Mouse (Mus musculus): Measurements from ENCODE around the gene Limk1. TPM values are rescaled to one million over a fixed set of nuclear protein-coding genes. Genes with fewer than 3 reads are reported as not detected.
"Not testable (repeated sequence)": the region's sequence is repeated elsewhere in the genome, so short reads cannot be mapped to it uniquely, and the experiment has no call there.

Gene Limk1
- polyA plus RNA-seq, 1 experiment from 2014 or later, result 13.8 TPM

DNA sequence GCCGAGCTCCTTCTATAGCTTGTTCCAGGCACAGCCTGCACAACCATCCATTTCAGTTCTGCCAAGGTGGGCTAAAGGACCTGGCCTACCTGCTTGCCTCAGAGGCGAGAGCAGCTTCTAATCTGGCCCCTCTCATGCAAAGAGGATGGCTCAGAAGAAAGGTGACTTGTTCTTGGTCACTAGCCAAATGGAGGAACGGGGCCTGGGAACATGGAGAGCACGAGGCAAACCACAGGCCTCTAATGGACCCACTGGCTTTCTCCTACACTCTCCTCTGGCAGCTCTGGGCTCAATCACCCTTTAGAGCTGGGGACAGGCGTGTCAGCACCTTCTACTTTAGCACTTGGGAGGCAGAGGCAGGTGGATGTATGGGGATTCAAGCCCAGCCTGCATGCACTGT is 13.4 kb downstream of the Limk1 start:
- H3K9me3 ChIP-seq (replicated peaks), result no peaks in the 10 kb centered on the region
- WGBS, result 65% methylated on average over 5 of the region's 5 CpGs

DNA sequence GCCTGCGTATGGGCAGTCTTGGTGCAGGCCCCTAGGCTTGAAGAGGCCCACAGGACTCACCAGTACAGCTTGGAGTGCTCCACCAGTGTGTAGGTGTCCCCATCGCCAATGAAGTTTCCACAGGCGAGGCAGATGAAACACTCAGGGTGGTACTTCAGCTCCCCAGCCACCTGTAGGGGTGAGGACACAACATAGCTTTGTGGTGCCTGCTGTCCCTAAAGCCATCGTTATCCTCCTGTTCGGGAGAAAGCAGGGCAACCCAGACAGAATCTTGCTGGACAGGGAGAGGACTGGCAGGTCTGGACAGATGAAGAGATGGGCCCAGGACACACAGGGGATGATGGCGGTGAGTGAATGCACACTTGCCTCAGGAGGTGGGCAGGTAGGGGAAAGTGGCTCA is 15.8 kb downstream of the Limk1 start:
- Histone ChIP-seq H3K4me2 (no peak overlapping the region), H3K36me3 (ENCODE audit: poor library complexity, severe bottlenecking) (peaks cover 47% of the 10 kb centered on the region), H3K27me3 (no peaks in the 10 kb centered on the region), H3K4me1 (peaks cover 33% of the 10 kb centered on the region), H3K9ac (no peak overlapping the region), H3K9me3 (replicated peaks) (no peaks in the 10 kb centered on the region), H3K4me3 (no peak overlapping the region), H3K27ac (no peak overlapping the region)
- ATAC-seq, result no peak
- 88% methylated on average over 6 of the region's 6 CpGs for WGBS

More for the DNA sequence above, 13.4 kb downstream of the Limk1 start:
- no peaks in the 10 kb centered on the region for H3K27me3 ChIP-seq
- no peak overlapping the region for H3K27ac ChIP-seq
- H3K4me1 ChIP-seq, result peaks cover 33% of the 10 kb centered on the region
- H3K4me3 ChIP-seq, result no peak overlapping the region
- H3K9ac ChIP-seq, result peak overlapping the region; percentile 61; the same call in 1 of the 2 replicates
- ATAC-seq, result no peak
- peaks cover 36% of the 10 kb centered on the region for H3K36me3 ChIP-seq (ENCODE audit: poor library complexity, severe bottlenecking)
- no peak overlapping the region for H3K4me2 ChIP-seq

DNA sequence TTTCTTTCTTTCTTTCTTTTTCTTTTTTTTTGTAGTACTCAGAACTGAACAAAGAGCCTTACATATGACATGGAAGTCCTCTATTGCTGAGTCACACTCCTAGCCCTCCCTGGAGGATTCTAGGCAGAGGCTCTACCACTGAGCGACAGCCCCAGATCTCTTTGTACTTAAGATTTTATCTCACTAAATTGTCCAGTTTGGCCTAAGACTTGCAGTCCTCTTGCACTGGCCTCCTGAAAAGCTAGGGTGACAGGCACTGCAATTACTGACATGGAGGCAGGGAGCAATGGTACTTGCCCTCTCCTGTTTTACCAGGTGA is 16.2 kb downstream of the Limk1 start:
- 91% methylated on average over 1 of the region's 1 CpGs for WGBS
- peak overlapping the region; percentile 66 for H3K27ac ChIP-seq
- no peak for ATAC-seq
- peaks cover 49% of the 10 kb centered on the region for H3K36me3 ChIP-seq (ENCODE audit: poor library complexity, severe bottlenecking)
- H3K4me1 ChIP-seq, result peaks cover 30% of the 10 kb centered on the region
- no peaks in the 10 kb centered on the region for H3K27me3 ChIP-seq
- H3K4me3 ChIP-seq, result no peak overlapping the region
- H3K4me2 ChIP-seq, result no peak overlapping the region
- H3K9me3 ChIP-seq (replicated peaks), result no peaks in the 10 kb centered on the region
- no peak overlapping the region for H3K9ac ChIP-seq

DNA sequence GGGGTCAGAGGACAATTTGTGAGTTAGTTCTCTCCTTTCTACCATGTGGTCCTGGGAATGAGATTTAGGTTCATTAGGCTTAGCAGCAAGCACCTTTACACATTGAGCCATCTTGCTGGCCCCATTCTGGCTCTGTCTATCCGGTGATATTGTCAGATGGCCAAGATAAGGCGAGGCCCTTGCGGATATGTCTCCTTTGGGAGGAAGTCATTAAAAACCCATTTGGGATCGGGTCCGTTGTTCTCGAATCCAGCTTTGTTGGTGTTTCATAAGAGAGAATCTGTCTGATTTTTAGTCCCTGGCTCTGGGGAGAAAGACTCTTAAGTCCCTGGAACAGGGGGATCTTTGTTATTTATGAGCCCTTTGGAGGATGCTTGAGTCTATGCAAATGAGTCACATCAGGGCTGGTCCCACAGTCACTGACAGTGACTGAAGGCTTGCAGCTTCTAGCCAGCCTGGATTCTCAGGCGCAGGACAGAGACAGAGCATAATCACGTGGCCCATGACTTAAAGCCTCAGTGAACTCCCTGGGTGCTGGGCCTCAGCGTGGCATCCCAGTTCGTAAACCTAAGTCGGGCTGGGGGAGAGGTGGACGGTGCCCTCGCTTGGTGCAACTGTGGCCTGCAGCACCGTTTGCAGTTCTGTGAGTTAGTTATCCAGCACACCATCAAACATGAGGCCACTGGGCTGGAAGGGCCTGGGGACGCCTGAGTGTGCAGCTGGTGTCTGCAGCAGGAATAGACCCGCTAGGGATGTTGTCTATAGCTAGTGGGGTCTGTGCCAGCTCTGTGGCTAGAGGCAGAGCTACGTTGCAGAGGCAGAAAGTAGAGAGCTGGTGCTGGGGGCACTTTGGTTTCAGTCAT is 16.8 kb downstream of the Limk1 start:
- H3K9ac ChIP-seq, result no peak overlapping the region
- peak overlapping the region; percentile 66 for H3K27ac ChIP-seq
- peaks cover 55% of the 10 kb centered on the region for H3K36me3 ChIP-seq (ENCODE audit: poor library complexity, severe bottlenecking)
- peaks cover 24% of the 10 kb centered on the region for H3K4me1 ChIP-seq
- no peak overlapping the region for H3K4me3 ChIP-seq
- 64% methylated on average over 17 of the region's 17 CpGs for WGBS
- H3K4me2 ChIP-seq, result no peak overlapping the region
- ATAC-seq, result no peak
- H3K27me3 ChIP-seq, result no peaks in the 10 kb centered on the region
- no peaks in the 10 kb centered on the region for H3K9me3 ChIP-seq (replicated peaks)

DNA sequence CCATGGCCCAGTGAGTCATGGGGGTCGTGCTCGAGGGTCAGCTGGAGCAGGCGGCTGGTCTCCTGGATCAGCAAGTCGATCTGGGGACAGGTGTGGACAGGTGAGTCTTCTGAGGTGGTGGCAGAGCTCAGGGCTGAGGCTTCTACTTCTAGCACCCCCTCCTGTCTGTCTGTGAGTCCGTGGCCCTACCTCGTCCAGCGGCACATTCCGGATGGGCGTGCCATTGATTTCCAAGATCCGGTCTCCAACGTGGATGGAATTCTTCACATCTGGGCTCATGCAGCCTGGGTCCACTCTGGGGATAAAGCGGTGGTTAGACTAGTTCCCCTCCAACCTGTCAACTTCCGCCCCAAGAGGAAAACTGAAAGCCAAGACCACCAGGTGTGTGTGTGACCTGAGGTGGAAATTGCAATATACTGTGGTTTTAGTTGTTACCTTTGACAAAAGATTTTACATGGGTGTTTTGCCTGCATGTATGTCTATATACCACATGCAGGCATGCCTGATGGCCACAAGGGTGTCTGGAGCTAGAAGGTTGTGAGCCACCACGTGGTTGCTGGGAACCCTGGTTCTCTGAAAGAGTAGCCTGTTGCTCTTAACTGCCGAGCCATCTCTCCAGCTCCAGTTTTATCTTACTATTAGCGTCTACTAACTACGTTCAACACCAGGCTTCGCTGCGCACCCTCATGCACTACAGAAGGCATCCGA is 19.2 kb downstream of the Limk1 start:
- Histone ChIP-seq H3K27me3 (no peaks in the 10 kb centered on the region), H3K9me3 (replicated peaks) (no peaks in the 10 kb centered on the region), H3K4me3 (no peak overlapping the region), H3K4me1 (0 out of 2 replicates have a peak, but pooled peaks cover 6% of the 10 kb centered on the region), H3K9ac (no peak overlapping the region), H3K36me3 (ENCODE audit: poor library complexity, severe bottlenecking) (peaks cover 78% of the 10 kb centered on the region), H3K27ac (no peak overlapping the region), H3K4me2 (no peak overlapping the region)
- 79% methylated on average over 20 of the region's 20 CpGs for WGBS
- no peak for ATAC-seq

DNA sequence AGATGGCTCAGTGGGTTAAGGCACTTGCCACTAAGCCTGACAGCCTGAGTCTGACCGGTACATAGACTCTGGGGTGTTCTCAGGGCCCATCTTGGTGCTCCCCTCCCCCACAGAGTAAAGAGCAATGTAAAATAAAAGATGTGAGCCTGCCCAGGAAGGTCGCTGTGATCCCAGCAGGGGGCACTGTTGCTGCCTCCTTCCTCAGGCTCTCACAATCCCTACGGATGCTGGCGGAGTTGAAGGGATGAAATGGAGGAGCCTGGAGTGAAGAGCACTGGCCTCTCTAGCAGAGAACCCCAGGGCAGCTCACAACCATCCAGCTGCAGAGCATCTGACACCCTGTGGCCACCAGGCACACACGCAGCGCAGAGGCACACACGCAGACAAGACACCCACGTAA is 19.9 kb downstream of the Limk1 start:
- Histone ChIP-seq H3K36me3 (ENCODE audit: poor library complexity, severe bottlenecking) (peaks cover 85% of the 10 kb centered on the region), H3K9ac (no peak overlapping the region), H3K4me2 (no peak overlapping the region), H3K4me1 (0 out of 2 replicates have a peak, but pooled peaks cover 6% of the 10 kb centered on the region), H3K9me3 (replicated peaks) (no peaks in the 10 kb centered on the region), H3K4me3 (no peak overlapping the region), H3K27me3 (no peaks in the 10 kb centered on the region), H3K27ac (no peak overlapping the region)
- peak; percentile 51 for ATAC-seq
- 28% methylated on average over 8 of the region's 8 CpGs for WGBS

DNA sequence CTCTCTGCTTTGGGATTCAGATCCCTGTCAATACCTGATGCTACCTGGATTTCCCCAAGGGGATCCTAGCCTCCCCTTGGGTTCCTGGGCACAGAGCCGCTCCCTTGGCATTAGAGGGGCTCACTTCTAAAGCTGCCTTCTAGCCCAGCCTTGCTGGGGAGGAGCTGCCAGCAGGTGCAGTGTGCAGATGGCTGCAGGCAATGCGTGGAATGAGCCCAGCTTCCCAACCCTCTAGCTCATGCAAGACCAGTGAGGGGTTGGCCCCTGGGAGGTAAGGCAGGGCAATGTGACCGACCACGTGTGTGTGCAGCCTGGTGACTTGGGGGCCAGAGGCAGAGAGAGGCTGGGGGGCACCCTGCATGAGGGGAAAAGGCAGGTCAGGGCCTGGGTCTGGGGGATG is 31.7 kb downstream of the Limk1 start:
- H3K9ac ChIP-seq, result no peak overlapping the region
- peaks cover 55% of the 10 kb centered on the region for H3K36me3 ChIP-seq (ENCODE audit: poor library complexity, severe bottlenecking)

DNA sequence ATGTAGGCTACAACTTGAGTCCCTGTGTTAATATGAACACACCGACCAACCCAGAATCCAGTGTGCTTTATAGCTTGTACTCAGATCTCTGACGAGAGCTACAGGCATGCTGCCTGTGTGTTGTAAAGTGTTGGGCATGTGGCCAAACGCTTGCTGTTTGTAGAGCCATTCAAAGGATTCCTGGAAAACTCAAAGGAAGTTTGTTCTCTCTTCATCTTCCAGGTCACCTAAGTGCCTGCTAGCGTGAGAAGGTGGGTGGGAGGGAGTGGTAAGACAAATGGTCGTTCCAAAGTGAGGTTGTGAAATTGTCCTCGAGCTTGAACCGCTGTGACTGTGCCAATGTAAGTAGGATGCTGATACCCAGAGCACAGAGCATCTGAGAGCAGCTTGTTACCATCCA is 36.4 kb downstream of the Limk1 start:
- peaks cover 9% of the 10 kb centered on the region for H3K36me3 ChIP-seq (ENCODE audit: poor library complexity, severe bottlenecking)
- H3K9me3 ChIP-seq (replicated peaks), result 0 out of 2 replicates have a peak, but pooled peaks cover 2% of the 10 kb centered on the region
- 0 out of 2 replicates have a peak overlapping the region, but pooled peaks have one; percentile 27 for H3K9ac ChIP-seq
- no peaks in the 10 kb centered on the region for H3K27me3 ChIP-seq
- H3K4me3 ChIP-seq, result no peak overlapping the region
- peaks cover 8% of the 10 kb centered on the region for H3K4me1 ChIP-seq
- H3K4me2 ChIP-seq, result no peak overlapping the region
- H3K27ac ChIP-seq, result peak overlapping the region; percentile 48; the same call in 1 of the 2 replicates
- WGBS, result 52% methylated on average over 7 of the region's 7 CpGs
- ATAC-seq, result no peak

More for the DNA sequence above, 31.7 kb downstream of the Limk1 start:
- H3K9me3 ChIP-seq (replicated peaks), result no peaks in the 10 kb centered on the region
- H3K4me1 ChIP-seq, result peaks cover 6% of the 10 kb centered on the region
- no peak for ATAC-seq
- H3K27ac ChIP-seq, result no peak overlapping the region
- H3K27me3 ChIP-seq, result no peaks in the 10 kb centered on the region
- no peak overlapping the region for H3K4me3 ChIP-seq
- WGBS, result 83% methylated on average over 4 of the region's 4 CpGs
- no peak overlapping the region for H3K4me2 ChIP-seq

DNA sequence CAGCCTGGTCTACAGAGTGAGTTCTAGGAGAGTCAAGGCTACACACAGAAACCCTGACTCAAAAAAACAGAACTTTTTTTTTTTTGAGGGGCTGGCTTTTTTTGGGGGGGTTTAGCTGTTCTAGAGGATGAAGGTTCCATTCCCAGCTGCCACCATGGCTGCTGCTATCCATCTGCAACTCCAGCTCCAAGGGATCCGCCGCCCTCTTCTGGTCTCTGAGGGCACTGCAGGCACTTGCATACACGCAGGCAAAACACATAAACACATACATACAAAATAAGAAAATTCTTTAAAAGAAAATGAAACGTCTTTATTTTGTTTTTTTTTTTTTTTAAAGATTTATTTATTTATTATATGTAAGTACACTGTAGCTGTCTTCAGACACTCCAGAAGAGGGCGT is 37.5 kb downstream of the Limk1 start:
- peaks cover 8% of the 10 kb centered on the region for H3K4me1 ChIP-seq
- no peak overlapping the region for H3K27ac ChIP-seq
- 0 out of 2 replicates have a peak, but pooled peaks cover 6% of the 10 kb centered on the region for H3K9me3 ChIP-seq (replicated peaks)
- no peak overlapping the region for H3K4me3 ChIP-seq
- no peak overlapping the region for H3K9ac ChIP-seq
- H3K4me2 ChIP-seq, result no peak overlapping the region
- WGBS, result 61% methylated on average over 5 of the region's 5 CpGs
- no peaks in the 10 kb centered on the region for H3K36me3 ChIP-seq (ENCODE audit: poor library complexity, severe bottlenecking)
- H3K27me3 ChIP-seq, result no peaks in the 10 kb centered on the region
- ATAC-seq, result no peak

DNA sequence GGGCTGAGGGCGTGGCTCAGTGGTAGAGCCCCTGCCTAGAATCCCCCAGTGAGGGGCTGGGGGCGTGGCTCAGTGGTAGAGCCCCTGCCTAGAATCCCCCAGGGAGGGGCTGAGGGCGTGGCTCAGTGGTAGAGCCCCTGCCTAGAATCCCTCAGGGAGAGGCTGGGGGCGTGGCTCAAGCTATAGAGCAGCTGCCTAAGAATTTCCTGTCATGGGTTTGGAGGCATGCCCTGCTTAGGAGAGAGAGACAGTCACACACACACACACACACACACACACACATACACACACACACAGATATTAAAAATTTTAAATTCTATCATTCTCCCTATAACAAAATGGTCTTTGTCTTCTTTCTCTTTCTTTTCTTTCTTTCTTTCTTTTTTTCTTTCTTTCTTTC is 39.4 kb downstream of the Limk1 start:
- not testable (repeated sequence) for H3K9ac ChIP-seq; ATAC-seq; H3K36me3 ChIP-seq (ENCODE audit: poor library complexity, severe bottlenecking); H3K4me1 ChIP-seq; H3K27me3 ChIP-seq; H3K4me3 ChIP-seq; H3K27ac ChIP-seq; H3K9me3 ChIP-seq (replicated peaks); H3K4me2 ChIP-seq
- 65% methylated on average over 3 of the region's 4 CpGs for WGBS

DNA sequence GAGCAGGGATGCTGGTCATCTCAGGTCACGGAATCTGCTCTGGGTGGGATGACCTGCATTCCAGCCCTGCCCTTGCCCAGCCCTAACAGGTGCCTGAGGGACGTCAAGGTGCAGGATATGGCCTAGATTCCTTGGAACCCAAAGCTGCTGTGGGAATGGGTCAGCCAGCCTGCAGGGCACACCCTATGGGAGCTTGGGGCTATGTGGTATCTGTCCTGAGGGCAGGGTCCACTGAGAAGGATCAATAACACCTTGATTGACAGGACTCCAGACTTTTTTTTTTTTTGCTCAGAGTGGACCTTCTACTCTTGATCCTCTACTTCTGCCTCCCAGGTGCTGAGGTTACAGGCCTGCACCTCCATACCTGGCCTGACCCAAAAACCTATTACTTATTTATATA is 41.0 kb downstream of the Limk1 start:
- Histone ChIP-seq H3K4me1 (peaks cover 8% of the 10 kb centered on the region), H3K27ac (no peak overlapping the region), H3K4me3 (no peak overlapping the region), H3K9me3 (replicated peaks) (0 out of 2 replicates have a peak, but pooled peaks cover 6% of the 10 kb centered on the region), H3K9ac (no peak overlapping the region), H3K27me3 (no peaks in the 10 kb centered on the region), H3K36me3 (ENCODE audit: poor library complexity, severe bottlenecking) (no peaks in the 10 kb centered on the region), H3K4me2 (no peak overlapping the region)
- 85% methylated on average over 2 of the region's 2 CpGs for WGBS
- ATAC-seq, result no peak

DNA sequence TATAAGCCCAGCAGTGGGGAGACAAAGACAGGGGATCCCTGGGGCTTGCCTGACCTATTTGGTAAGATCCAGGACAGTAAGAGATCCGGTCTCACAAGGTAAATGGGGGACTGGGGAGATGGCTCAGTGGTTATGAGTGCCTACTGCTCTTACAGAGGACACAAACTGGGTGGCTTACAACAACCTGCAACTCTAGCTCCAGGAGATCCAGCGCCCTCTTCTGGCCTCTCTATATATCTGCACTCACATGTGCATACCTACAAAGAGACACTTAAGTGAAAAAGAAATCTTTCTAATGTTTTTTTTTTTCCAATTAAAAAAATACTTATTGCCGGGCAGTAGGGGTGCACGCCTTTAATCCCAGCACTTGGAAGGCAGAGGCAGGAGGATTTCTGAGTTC is 41.9 kb downstream of the Limk1 start:
- WGBS, result 75% methylated on average over 4 of the region's 4 CpGs
- no peak overlapping the region for H3K27ac ChIP-seq
- H3K4me1 ChIP-seq, result no peaks in the 10 kb centered on the region
- H3K36me3 ChIP-seq (ENCODE audit: poor library complexity, severe bottlenecking), result no peaks in the 10 kb centered on the region
- H3K4me2 ChIP-seq, result no peak overlapping the region
- no peaks in the 10 kb centered on the region for H3K27me3 ChIP-seq
- ATAC-seq, result no peak
- no peak overlapping the region for H3K4me3 ChIP-seq
- 0 out of 2 replicates have a peak, but pooled peaks cover 6% of the 10 kb centered on the region for H3K9me3 ChIP-seq (replicated peaks)
- H3K9ac ChIP-seq, result no peak overlapping the region

Data from forebrain, embryonic 13.5 days (tissue).